Mouse (Mus musculus): ENCODE data around the gene 4933424G06Rik. TPM values are rescaled to one million over a fixed set of nuclear protein-coding genes. Genes with fewer than 3 reads are reported as not detected.

The 4933424G06Rik gene
- polyA plus RNA-seq, 1 experiment from 2014 or later: 0.43 TPM

GRCm38 (mm10) chr1:36690671-36691235 is 19.2 kb upstream of the 4933424G06Rik start:
- Histone ChIP-seq H3K9me3 (no peaks in the 10 kb centered on the region), H3K9ac (no peak overlapping the region), H3K4me3 (peak overlapping the region; percentile 90), H3K36me3 (peaks cover 23% of the 10 kb centered on the region), H3K4me2 (peak overlapping the region; percentile 92), H3K27me3 (no peaks in the 10 kb centered on the region), H3K4me1 (replicated peaks) (peaks cover 11% of the 10 kb centered on the region), H3K27ac (peak overlapping the region; percentile 45)
- ATAC-seq (ENCODE audit: low FRiP score): peak; percentile 58
- 68% methylated on average over 11 of the region's 11 CpGs for WGBS

GRCm38 (mm10) chr1:36691271-36692155 is 18.4 kb upstream of the 4933424G06Rik start, which contains the start of gene Cox5b:
Gene Cox5b, plus strand, starts transcription at chr1:36691449.
- Histone ChIP-seq H3K9me3 (no peaks in the 10 kb centered on the region), H3K4me3 (peak within 1 kb of the TSS; percentile 90), H3K36me3 (peaks cover 23% of the 10 kb centered on the region), H3K4me2 (peak within 1 kb of the TSS; percentile 92), H3K27me3 (no peaks in the 10 kb centered on the region), H3K27ac (peak within 1 kb of the TSS; percentile 60), H3K4me1 (replicated peaks) (peaks cover 11% of the 10 kb centered on the region), H3K9ac (peak within 1 kb of the TSS; percentile 91)
- WGBS: 1% methylated on average over 68 of the region's 68 CpGs
- peak; percentile 94 for ATAC-seq (ENCODE audit: low FRiP score)

DNA sequence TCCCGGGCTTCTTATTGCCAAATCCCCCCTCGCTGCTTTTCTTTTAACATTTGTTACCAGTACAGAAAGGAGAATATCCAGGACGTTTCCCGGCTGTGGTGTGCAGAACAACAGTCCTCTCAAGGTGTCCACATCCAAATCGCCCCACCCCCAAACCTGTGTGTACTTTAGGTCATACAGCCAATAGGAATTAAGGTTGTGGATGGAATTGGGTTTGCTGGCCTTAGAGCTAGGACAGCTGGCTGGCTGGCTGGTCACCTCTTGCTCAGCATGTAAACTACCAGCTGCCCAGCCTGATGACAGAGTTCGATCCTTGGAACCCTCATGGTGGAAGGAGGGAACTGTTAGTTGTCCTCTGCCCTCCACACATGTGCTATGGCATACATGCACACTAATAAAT is 15.1 kb upstream of the 4933424G06Rik start:
- Histone ChIP-seq H3K36me3 (peaks cover 42% of the 10 kb centered on the region), H3K4me1 (replicated peaks) (peaks cover 11% of the 10 kb centered on the region), H3K9me3 (no peaks in the 10 kb centered on the region), H3K27ac (no peak overlapping the region), H3K4me2 (no peak overlapping the region), H3K27me3 (no peaks in the 10 kb centered on the region), H3K4me3 (no peak overlapping the region), H3K9ac (no peak overlapping the region)
- no peak for ATAC-seq (ENCODE audit: low FRiP score)
- 89% methylated on average over 6 of the region's 6 CpGs for WGBS

DNA sequence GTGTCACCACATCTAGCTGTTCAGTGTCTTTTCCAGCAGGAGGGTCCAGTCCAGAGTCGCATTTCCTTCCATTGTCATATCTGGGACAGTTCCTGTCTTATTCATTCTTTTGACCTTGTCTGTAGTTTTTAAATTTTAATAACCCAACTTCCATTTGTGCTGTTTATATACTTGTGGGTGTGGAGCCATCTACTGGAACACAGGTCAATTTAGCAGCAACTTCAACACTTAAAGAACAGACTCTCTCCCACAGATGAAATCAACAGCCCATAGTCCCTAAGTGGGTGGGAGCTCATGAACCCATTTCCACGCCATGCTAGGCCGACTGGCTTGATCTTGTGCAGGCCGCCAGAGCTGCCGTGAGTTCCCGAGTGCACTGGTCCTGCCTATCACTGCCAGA is 13.5 kb upstream of the 4933424G06Rik start:
- Histone ChIP-seq H3K27me3 (no peaks in the 10 kb centered on the region), H3K4me1 (replicated peaks) (peaks cover 11% of the 10 kb centered on the region), H3K4me2 (no peak overlapping the region), H3K4me3 (no peak overlapping the region), H3K27ac (no peak overlapping the region), H3K9ac (no peak overlapping the region), H3K36me3 (peaks cover 58% of the 10 kb centered on the region), H3K9me3 (no peaks in the 10 kb centered on the region)
- ATAC-seq (ENCODE audit: low FRiP score): no peak
- 84% methylated on average over 6 of the region's 6 CpGs for WGBS

GRCm38 (mm10) chr1:36697030-36697429 is 12.9 kb upstream of the 4933424G06Rik start:
- H3K36me3 ChIP-seq: peaks cover 64% of the 10 kb centered on the region
- H3K9me3 ChIP-seq: no peaks in the 10 kb centered on the region
- WGBS: 71% methylated on average over 5 of the region's 5 CpGs
- H3K27ac ChIP-seq: no peak overlapping the region
- H3K27me3 ChIP-seq: no peaks in the 10 kb centered on the region
- peak overlapping the region; percentile 35; the same call in 1 of the 2 replicates for H3K9ac ChIP-seq
- ATAC-seq (ENCODE audit: low FRiP score): no peak
- H3K4me3 ChIP-seq: no peak overlapping the region
- peaks cover 9% of the 10 kb centered on the region for H3K4me1 ChIP-seq (replicated peaks)
- H3K4me2 ChIP-seq: no peak overlapping the region

DNA sequence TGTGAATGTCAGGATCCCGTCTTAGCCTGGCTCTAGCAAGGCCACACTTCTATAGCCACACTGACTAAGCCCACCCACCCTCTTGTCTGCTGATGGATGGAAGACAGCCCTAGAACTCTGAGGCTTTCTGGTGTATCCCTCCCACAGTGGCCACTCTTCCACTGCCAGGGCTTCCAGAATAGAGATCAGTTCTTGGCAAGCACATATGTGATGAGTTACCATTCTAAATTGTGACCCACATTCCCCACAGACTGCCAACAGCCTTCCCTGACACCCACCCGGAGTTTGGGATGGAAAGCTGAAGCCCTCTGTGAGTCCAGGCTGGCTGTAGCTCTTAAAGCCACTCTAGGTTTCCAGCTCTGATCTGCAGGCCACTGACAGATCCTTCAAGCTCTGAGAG is 2.8 kb upstream of the 4933424G06Rik start:
- ATAC-seq (ENCODE audit: low FRiP score): no peak
- H3K9ac ChIP-seq: no peak overlapping the region
- no peak overlapping the region for H3K27ac ChIP-seq
- peaks cover 30% of the 10 kb centered on the region for H3K4me1 ChIP-seq (replicated peaks)
- no peaks in the 10 kb centered on the region for H3K27me3 ChIP-seq
- H3K4me3 ChIP-seq: no peak overlapping the region
- no peaks in the 10 kb centered on the region for H3K9me3 ChIP-seq
- H3K4me2 ChIP-seq: no peak overlapping the region
- 80% methylated on average over 2 of the region's 2 CpGs for WGBS
- peaks cover 54% of the 10 kb centered on the region for H3K36me3 ChIP-seq

- Histone ChIP-seq H3K4me3 (no peak overlapping the region), H3K4me2 (peak overlapping the region; percentile 83; the same call in 1 of the 2 replicates), H3K36me3 (peaks cover 48% of the 10 kb centered on the region), H3K9me3 (no peaks in the 10 kb centered on the region), H3K4me1 (replicated peaks) (peaks cover 30% of the 10 kb centered on the region), H3K27me3 (no peaks in the 10 kb centered on the region), H3K27ac (no peak overlapping the region), H3K9ac (peak overlapping the region; percentile 98; the same call in 1 of the 2 replicates)
- no peak for ATAC-seq (ENCODE audit: low FRiP score)
- 78% methylated on average over 3 of the region's 3 CpGs for WGBS
These were observed 2.2 kb upstream of the 4933424G06Rik start for GRCm38 (mm10) chr1:36707797-36708196.

- peaks cover 30% of the 10 kb centered on the region for H3K4me1 ChIP-seq (replicated peaks)
- H3K4me2 ChIP-seq: peak overlapping the region; percentile 83
- peak overlapping the region; percentile 99 for H3K4me3 ChIP-seq
- H3K27ac ChIP-seq: no peak overlapping the region
- H3K27me3 ChIP-seq: no peaks in the 10 kb centered on the region
- 96% methylated on average over 1 of the region's 1 CpGs for WGBS
- H3K9me3 ChIP-seq: no peaks in the 10 kb centered on the region
- no peak for ATAC-seq (ENCODE audit: low FRiP score)
- peak overlapping the region; percentile 98 for H3K9ac ChIP-seq
- peaks cover 39% of the 10 kb centered on the region for H3K36me3 ChIP-seq
These were observed 1.3 kb upstream of the 4933424G06Rik start for GRCm38 (mm10) chr1:36708626-36709025.

GRCm38 (mm10) chr1:36709055-36709853 is 695 bp upstream of the 4933424G06Rik start:
- Histone ChIP-seq H3K9ac (peak overlapping the region; percentile 98), H3K36me3 (peaks cover 33% of the 10 kb centered on the region), H3K27ac (peak overlapping the region; percentile 91), H3K4me1 (replicated peaks) (peaks cover 30% of the 10 kb centered on the region), H3K4me2 (peak overlapping the region; percentile 83), H3K4me3 (peak overlapping the region; percentile 99), H3K27me3 (no peaks in the 10 kb centered on the region), H3K9me3 (no peaks in the 10 kb centered on the region)
- peak; percentile 79 for ATAC-seq (ENCODE audit: low FRiP score)
- WGBS: 1% methylated on average over 33 of the region's 33 CpGs

DNA sequence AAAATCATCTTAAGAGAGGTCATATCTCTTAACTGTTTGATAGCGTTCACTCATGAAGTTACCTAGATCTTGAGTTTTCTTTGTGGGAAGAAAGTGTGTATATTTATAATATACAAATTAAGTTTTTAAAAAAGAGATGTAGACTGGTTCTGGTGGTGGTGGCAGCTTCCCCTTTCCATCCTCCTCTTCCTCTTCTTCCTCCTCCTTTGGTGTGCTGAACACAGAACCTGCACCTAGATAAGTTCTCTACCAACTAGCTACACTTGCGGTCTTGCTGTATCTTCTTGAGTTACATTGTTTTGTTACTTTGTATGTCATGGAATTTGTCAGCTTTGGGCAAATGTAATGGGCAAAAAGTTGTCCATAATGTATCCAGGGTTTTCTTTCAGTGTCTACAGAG is 1.2 kb downstream of the 4933424G06Rik start:
- H3K4me3 ChIP-seq: no peak overlapping the region
- no peaks in the 10 kb centered on the region for H3K27me3 ChIP-seq
- no peak overlapping the region for H3K27ac ChIP-seq
- 96% methylated on average over 2 of the region's 2 CpGs for WGBS
- ATAC-seq (ENCODE audit: low FRiP score): no peak
- no peak overlapping the region for H3K9ac ChIP-seq
- peaks cover 15% of the 10 kb centered on the region for H3K36me3 ChIP-seq
- H3K9me3 ChIP-seq: no peaks in the 10 kb centered on the region
- peaks cover 30% of the 10 kb centered on the region for H3K4me1 ChIP-seq (replicated peaks)
- H3K4me2 ChIP-seq: no peak overlapping the region

GRCm38 (mm10) chr1:36714311-36714710 is 4.4 kb downstream of the 4933424G06Rik start, which contains the start of gene Actr1b:
Gene Actr1b, minus strand, starts transcription at chr1:36714422.
- no peaks in the 10 kb centered on the region for H3K9me3 ChIP-seq
- no peak within 1 kb of the TSS for H3K9ac ChIP-seq
- H3K4me3 ChIP-seq: no peak within 1 kb of the TSS
- no peaks in the 10 kb centered on the region for H3K4me1 ChIP-seq (replicated peaks)
- no peaks in the 10 kb centered on the region for H3K27me3 ChIP-seq
- 77% methylated on average over 5 of the region's 5 CpGs for WGBS
- H3K4me2 ChIP-seq: no peak within 1 kb of the TSS
- ATAC-seq (ENCODE audit: low FRiP score): no peak
- no peaks in the 10 kb centered on the region for H3K36me3 ChIP-seq
- no peak within 1 kb of the TSS for H3K27ac ChIP-seq

GRCm38 (mm10) chr1:36718786-36719185 is 8.8 kb downstream of the 4933424G06Rik start:
- ATAC-seq (ENCODE audit: low FRiP score): no peak
- H3K9ac ChIP-seq: no peak overlapping the region
- H3K27ac ChIP-seq: no peak overlapping the region
- no peak overlapping the region for H3K4me3 ChIP-seq
- H3K36me3 ChIP-seq: no peaks in the 10 kb centered on the region
- no peaks in the 10 kb centered on the region for H3K27me3 ChIP-seq
- no peaks in the 10 kb centered on the region for H3K9me3 ChIP-seq
- 92% methylated on average over 1 of the region's 1 CpGs for WGBS
- no peak overlapping the region for H3K4me2 ChIP-seq
- peaks cover 5% of the 10 kb centered on the region for H3K4me1 ChIP-seq (replicated peaks)

All from hindbrain, embryonic 13.5 days (tissue).